Mouse (Mus musculus): Measurements from ENCODE around the gene Slc38a2.

Slc38a2 gene

GRCm38 (mm10) chr15:96660590-96661141 lies 38.9 kb downstream of the Slc38a2 start:
- DNase-seq = no peak

DNA sequence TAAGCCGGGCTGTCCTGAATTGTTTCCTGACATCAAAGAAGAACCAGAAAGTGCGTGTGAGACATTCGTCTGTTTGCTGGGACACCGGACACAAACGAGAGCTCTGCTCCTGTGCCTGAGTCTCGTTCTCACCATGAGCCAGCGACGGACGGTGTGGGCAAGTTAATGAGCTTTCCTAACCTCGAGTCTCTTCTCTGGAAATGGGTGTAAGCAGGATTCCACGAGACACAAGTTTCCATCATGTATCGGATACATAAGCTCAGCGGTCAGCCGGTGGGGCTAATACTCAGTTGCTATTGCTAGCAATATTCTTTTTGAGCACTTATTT lies 41.3 kb downstream of the Slc38a2 start:
- DNase-seq = no peak

GRCm38 (mm10) chr15:96657576-96658274 lies 41.8 kb downstream of the Slc38a2 start:
- no peak for DNase-seq

GRCm38 (mm10) chr15:96655514-96655913 lies 44.0 kb downstream of the Slc38a2 start:
- DNase-seq = no peak

GRCm38 (mm10) chr15:96654714-96655113 lies 44.8 kb downstream of the Slc38a2 start:
- no peak for DNase-seq

DNA sequence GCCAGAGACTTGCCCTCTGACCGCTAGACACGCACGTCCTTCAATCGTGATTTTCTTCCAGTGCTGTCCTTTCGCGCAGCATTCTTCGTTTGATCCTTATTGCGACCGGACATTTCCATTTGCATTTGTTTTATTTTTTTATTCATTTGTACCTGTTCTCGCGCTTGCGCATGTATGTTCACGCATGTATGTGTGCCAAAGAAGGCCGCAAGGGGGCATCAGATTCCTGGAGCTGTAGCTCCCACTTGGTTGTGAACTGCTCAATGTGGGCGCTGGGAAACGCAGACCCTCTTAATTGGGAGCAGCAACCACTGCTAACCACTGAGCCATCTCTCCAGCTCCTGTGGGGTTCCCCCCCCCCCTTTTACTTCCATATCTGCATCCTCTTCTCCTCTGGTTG lies 46.5 kb downstream of the Slc38a2 start:
- no peak for DNase-seq

DNA sequence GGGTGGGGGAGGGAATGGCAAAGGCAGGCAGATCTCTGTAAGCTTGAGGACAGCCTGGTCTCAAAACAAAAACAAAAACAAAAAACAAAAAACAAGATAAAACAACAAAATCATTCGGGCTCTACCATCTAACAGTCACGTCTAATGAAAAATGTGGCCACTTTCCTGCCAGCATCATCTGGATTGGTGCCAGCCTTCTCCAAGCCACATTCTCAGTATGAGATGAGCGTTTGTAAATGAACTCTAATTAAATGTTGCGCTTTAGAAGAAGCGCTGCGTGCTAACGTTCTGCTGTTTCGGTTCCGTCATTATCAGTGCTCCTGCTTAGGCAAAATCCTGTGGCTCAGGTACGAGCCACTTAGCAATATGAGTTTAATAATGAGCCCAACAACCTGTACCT lies 47.0 kb downstream of the Slc38a2 start:
- DNase-seq = no peak

DNA sequence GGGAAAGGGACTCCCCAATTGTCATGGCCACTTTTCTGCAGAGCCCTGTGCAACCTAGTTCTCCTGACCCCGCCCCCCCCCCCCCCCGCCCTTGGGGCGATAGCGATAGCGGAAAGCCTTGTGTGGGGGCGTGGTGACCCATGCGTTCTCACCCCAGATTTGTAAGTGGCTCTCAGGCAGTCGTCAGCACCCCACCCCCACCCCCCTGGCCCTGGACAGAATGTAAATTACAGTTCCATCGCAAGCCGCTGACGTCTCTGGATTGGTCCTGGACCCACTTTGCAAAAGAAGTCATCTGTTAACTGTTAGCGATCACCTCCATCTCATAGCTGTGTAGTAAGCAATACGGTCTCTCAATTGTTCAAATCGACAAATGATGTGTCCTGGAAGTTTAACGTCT lies 52.2 kb downstream of the Slc38a2 start:
- DNase-seq = no peak

DNA sequence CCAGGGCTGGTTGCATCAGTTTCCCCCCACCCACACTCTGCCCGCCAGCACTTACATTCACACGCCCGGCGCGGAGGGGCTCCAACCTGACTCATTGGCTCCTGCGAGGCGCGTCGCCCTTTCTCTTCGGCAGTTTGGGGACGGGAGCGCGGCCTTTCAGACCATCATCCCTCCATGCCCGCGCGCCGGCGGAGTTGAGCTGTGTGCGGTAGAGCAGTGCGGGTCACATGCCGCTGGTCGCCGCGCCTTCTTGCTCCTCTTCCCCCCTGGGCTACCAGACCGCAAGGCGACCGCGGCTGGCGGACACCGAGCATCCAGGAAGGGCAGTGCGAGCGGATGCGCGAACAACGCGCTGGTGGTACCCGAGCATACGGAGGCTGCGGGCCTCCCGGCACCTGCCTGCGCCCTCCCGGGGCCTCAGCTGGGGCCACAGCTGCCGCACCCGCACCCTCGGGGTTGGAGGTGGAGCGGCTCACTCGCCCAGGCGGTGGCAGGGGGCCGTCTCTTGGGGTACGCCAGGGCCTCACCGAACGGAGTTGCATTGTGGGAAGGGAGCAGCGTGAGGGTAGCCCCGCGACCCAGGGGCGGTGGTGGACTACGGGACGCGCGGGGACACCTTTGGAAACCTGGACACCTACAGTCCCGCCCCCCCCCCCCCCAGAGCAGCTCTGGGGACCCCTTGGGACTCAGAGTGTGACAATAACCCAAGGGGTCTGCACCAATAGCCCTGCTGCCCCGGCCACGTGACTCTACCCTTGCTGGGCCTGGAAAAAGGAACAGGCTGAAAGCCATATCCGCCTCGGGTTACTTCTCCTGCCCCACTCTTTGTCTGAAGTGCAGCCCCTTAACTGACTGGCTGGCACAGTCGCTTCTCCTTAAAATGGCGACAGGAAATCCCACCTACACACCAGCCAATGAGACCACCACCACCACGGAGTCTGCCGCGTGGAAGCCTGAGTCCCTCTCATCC lies 56.8 kb downstream of the Slc38a2 start, which contains the start of gene Slc38a1:
Gene Slc38a1, minus strand, starts transcription at position 478 of the 970 bp plus-strand sequence.
- DNase-seq = no peak

GRCm38 (mm10) chr15:96641821-96642435 lies 57.6 kb downstream of the Slc38a2 start:
- no peak for DNase-seq

- DNase-seq = no peak
These were observed 58.3 kb downstream of the Slc38a2 start for GRCm38 (mm10) chr15:96641111-96641820.

DNA sequence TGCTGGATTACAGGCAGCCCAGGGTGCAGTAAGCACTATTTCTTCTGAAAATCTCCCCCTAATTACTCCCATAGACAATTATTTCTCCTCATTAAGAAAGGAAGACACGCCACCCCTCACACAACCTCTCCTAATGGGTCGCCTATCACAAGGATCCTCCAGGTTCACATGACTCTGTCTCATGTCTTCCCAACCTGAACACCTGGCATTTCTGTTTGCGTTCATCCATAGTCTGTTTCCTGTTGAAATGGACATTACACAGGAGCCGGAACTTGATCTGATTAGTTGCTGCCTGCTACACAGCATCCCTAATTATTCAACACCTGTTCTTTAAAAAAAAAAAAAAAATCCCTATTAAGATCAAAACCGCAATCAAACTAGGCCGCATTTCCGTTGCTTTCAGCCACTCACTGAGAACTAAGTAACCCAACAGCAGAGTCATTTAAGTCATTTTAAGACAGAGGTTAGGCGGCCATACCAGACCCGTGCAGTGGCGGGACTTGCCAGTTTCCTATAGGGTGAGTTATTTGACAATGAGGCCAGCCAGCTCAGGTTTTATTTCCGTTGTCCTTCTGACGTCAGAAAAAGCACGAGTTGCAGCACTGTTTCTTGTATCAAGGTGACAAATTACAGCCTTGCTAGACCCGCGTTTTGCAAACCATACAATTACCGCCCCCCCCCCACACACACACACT lies 59.1 kb downstream of the Slc38a2 start:
- no peak for DNase-seq

- DNase-seq = no peak
These were observed 59.9 kb downstream of the Slc38a2 start for GRCm38 (mm10) chr15:96639630-96640029.

- DNase-seq = no peak
These were observed 60.9 kb downstream of the Slc38a2 start for GRCm38 (mm10) chr15:96638656-96639055.

- DNase-seq = no peak
These were observed 61.4 kb downstream of the Slc38a2 start for GRCm38 (mm10) chr15:96638173-96638572.
